Mouse (Mus musculus) stomach, postnatal 0 days (tissue): ENCODE measurements at regions not wholly inside any gene's neighbourhood (a gene's known extent, or its start where the extent isn't known, plus 50 kb on each side); places are given as distances from the start of the nearest gene placed in this dataset.

ENCODE experiments used
- CTCF ChIP-seq: IDR thresholded peaks from 2 replicates; pipeline ENCODE4 v1.5.1; 2016; ENCODE audit warnings: antibody characterized with exemption, low read depth, mild to moderate bottlenecking, moderate library complexity
- EP300 ChIP-seq: optimal IDR thresholded peaks from 2 replicates; pipeline ENCODE3; 2016; ENCODE audit warnings: antibody characterized with exemption

GRCm38 (mm10) chr12:114646372-114646771, 1102.7 kb downstream of the Adam6a start:
- TF ChIP-seq CTCF: no peak
- no peak for TF ChIP-seq EP300
